Mouse (Mus musculus): Measurements from ENCODE around the gene A230050P20Rik.

Gene A230050P20Rik

GRCm38 (mm10) chr9:20897736-20898510 lies 29.5 kb downstream of the A230050P20Rik start:
- no peak for DNase-seq

DNA sequence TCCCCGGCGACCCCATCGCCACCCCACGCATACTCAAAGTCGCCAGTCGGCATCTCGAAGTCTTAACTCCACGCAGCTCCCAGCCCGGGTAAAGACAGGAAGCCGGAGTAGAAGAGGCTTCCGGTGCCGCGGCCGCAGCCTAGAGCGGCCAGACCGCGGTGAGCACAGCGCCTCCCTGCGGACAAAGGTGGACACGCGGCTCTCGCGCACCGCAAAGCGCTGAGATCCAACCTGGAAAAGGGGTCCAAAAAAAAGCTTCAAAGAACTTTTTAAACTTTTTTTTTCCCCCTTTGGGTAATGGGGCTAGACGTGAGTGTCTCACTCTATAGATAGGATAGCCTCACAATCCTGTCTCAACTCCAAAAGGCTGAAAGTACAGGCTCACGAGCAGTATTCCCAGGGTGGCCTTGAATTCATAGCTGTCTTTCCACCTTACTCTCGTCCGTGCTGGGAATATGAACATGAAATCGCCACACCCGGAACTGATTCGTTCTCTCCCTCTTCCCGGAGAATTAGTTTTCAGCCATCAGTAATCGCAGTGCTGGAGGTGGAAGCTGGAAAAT lies 30.1 kb downstream of the A230050P20Rik start, which contains the start of gene Eif3g:
Gene Eif3g, minus strand, starts transcription at position 113 of the 563 bp plus-strand sequence.
- DNase-seq, result peak; percentile 90

- DNase-seq, result peak; percentile 52
Observed at GRCm38 (mm10) chr9:20901466-20902173, 33.2 kb downstream of the A230050P20Rik start.

DNA sequence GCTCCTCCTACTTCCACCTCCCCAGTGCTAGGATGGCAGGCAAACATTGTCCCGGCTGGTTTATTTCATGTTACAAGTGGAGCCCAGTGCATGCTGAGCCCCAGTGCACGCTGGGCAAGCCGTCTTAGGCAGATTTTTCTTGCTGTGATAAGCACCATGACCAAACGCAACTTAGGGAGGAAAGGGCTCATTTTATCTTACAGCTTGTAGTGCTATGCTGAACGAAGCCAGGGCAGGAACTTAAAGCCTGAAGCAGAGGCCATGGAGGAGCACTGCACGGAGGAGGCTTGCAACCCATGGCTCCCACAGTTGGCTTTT lies 33.7 kb downstream of the A230050P20Rik start:
- DNase-seq, result no peak

DNA sequence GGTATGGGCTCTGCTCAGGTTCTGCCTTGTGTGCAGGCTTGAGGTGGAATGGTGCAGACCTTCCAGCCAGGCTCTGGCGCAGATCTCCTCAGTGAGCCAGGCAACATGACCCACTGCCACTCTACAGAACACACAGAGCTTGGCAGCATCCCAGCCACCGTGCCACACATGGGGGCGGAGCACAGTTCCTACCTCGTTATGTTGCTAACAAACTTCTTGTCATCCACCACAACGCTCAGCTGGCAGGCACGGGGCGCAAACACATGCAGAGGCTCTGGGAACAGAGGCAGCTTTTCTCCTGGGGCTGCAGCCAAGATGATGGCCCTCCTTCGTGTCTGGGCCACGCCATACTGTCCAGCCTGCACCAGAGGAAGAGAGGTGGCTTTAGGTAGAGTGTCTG lies 41.5 kb downstream of the A230050P20Rik start:
- no peak for DNase-seq

DNA sequence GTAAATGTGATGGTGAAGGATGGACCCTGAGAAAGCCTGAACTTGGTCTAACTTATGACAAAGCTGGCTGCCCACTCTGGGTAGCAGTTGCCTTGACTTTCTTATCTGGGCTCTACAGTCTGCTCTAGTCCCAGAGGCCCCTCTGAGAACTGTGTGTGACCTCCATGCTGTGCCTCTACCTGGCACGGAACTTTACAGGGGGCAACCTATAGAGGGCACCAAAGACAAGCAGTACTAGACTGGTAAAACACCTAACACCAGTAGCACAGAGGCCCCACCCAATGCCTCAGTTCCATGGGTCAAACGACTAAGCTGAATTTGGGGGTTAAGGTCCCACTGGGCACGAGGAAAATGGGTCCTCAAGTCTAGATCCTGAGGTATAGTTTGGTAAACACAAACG lies 47.7 kb downstream of the A230050P20Rik start:
- peak; percentile 39 for DNase-seq

DNA sequence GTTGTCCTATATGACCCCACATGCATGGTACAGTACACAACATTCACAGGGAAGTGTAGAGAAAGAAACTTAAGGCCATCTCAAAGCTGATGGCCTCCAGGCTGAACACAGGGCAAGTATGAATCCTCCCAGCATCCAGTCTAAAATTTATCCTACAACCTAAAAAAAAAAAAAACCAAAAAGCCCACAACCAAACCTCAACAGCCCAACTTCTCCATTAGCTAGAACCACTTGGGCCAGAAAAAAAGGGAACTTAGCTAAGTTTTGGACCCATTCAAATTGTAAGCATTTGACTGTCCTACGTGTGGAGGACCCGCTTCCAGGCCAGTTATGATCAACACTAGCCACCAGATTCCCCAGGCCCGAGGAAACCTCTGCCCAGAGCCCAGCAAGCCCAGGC lies 54.8 kb downstream of the A230050P20Rik start:
- DNase-seq, result no peak
